Mouse (Mus musculus) yolk sac, embryonic 10.5 days (tissue): ENCODE data around the gene Vmn1r85.

Experiments
- DNase-seq: peaks from one replicate; pipeline ENCODE4 v3.0.0-alpha.2; 2017; ENCODE audit warnings: low spot score

Gene Vmn1r85

DNA sequence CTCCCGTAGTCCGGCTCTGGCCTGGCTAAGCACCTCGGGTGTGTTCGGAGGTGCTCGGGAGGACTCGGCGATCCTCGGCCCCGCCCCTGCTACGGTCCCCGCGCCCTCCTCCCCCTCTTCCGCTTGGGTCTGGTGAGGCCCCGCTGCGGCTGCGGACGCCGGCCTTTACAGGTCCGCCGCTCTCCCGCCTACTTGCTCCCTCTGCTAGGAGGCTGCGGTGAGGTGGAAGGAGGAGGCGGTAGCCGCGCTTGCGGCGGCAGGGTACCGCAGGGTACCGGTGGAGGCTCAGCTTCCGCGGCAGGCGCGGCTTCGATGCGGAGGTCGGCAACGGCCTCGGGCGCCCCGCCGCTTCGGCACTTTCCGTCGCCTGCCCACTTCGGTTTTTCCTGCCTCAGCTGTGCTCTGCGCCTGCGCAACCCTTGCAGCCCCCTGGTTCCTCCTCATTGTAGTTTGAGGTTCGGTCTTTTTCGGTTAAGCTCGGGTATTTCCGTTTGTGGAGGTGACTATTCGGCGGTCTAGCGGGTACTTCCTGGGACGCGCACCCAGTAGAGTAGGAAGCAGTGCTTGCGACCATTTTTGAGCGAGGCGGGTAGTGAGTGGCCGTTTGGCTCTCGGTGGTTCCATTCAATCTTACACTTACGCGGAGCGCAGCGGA lies 56.9 kb downstream of the Vmn1r85 start, which contains the start of gene Ube2m:
Ube2m (minus strand) TSS at position 375 of the 655 bp plus-strand sequence.
- peak; percentile 99 for DNase-seq

DNA sequence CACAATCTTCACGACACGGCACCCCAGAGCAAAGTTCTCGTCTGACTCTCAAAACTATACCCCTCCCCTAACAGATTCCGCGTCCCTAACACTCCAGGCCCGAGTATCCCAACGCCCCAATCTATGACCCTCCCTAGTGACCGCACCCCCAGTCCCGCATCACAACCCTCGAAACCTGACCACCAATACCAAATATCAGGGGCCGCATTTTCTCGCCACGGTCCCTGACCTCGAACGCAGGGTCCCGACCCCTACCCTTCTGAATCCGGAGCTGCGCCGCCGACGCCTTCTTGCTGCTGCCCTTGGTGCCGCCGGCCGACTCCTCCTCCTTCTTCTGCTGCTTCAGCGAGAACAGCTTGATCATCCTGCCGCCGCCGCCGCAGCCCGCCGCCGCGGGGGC lies 57.6 kb downstream of the Vmn1r85 start:
- no peak for DNase-seq

DNA sequence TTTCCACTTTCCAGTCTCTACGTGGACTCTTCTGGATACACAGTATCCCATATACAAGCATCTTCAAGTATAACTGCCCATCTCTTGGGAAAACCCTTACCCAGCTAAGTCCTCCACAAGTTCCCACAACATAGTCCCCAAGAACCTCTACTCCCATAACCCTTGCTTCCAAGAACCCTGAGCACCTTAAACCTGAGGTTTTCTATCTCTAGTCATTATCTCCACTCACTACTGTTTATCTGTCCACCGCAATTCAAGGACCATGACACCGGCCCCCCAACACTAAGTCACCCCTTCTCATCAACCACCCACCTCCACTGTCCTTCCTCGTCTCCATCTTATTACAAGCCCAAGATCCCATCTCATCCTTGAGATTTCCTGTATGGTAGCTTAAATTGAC lies 58.2 kb downstream of the Vmn1r85 start:
- no peak for DNase-seq

DNA sequence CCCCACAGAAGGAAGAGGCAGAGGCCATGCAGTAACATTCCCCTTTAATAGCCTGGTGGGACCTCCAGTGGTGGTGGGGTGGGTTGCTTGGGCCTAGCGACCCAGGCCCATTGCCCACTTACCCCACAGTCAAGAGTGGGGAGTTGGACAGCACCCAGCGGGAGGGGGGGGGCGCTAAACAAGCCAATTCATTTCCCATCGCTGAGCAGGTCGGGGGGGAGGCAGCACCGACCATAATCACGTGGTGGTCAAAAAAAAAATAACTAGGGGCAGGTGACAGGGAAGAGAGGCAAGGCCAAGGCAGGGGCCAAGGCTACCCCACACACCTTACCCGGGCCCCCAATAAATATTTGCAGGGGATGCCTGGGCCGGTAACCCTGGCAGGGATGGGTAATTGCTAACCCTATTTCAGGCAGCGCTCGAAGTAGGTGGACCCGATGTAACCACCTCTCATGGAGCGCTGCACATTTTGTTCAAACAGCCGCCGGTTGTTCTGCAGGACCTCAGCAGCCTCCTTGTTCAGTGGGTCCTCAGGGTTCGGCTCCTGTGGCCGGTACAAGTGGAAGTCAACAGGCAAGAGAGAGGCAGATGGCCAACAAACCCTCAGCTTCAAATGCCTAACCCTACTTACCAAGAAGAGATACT lies 59.6 kb downstream of the Vmn1r85 start:
- DNase-seq, result no peak

DNA sequence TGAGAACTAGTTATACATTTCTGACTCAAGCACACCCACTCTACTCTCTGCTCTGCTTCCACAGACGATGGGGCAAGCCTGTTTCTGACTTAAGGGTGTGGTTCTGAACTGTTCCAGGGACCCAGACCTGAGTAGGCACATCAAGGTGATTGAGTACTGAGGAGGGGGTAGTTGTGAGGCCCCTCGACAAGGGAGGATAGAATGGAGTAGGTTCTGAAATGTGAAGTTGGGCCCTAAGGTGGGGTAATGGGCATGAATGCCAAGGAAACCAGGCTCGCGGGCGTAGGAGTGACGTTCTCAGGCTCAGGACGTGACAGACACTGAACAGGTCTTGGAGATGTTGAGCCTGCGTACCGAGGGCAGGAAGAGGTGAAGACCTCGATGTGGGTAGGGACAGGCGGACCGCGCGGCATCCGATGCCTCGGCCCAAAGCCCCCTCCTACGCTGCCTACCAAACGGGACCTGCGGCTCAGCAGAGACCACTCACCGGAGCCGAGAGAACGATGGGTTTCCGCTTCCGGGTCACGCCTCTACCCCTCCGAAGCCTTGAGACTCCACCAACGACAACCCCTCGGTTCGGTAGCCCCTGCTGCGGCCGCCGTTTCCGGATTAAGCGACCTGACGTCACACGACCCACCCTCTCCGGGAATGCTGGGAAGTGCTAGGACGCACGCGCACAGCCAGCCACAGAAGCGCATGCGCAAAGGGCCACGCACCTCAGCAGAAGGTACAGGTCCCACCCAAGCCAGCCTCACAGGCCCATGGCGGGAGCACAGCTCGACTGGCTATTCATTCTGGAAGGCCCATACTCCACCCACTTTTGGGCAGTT lies 60.6 kb downstream of the Vmn1r85 start, which contains the start of gene Chmp2a:
Chmp2a (minus strand) TSS at position 660 of the 830 bp plus-strand sequence.
- DNase-seq, result peak; percentile 97

DNA sequence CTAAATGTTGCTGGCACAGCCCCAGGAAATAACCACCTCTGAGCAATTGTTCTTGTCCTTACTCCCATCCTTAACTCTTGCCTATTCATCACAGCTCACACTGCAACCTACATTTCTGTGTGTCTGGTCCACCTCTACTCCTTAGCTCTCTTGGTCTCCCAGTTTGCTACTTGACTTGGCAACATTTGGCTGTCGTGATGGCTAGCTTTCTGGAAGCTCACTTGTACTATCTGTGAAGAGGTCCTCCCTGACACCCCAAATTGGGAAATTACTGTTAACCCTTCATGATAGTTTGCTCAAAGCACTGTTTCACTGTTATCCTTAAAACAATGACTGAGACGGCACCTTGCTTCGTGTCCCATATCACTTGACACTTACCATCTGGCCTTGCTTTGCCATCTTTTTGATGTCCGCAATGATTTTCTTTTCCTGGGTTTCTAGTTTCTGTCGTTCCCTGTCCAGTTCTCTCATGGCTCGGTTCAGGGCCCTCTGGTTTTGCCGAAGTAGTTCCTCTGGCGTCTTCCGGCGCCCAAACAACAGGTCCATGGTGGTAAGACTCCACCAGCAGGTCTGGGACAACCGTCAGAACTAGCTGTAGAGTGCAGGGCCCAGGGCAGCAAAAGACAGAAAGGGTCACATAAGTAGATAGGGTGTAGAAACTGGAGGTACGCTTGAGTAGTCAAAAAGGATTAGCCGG lies 61.4 kb downstream of the Vmn1r85 start:
- DNase-seq, result no peak
